15 mouse cellular contexts compared by ENCODE assay signal in genomic region chr13:21847883-21848282, GRCm38 (mm10). TPM values are rescaled to one million over a fixed set of nuclear protein-coding genes. Genes with fewer than 3 reads are reported as not detected.
DNase-seq lines count a peak whose midpoint lies in the region; ATAC-seq and TF ChIP-seq lines count a peak whose summit lies in the region.
"Had no signal": no experiment of that assay in that cellular context is flagged by ENCODE, and none has a peak within 500 bp of the region (broad histone marks: within the 10 kb centered on the region; RNA-seq: fewer than 3 reads in every experiment).

No protein-coding gene starts in this region.

- DNase-seq in liver (peak; percentile 59), MEL-GATA-1-ER (ENCODE audit: extremely low read depth, low read depth) (peak; percentile 72)
- no peak for DNase-seq in liver, postnatal 0 days
- DNase-seq in embryo, embryonic 10.5 days (ENCODE audit: low spot score) = peak; percentile 82
- no peak for DNase-seq in liver, embryonic 13.5 days
- no peak for DNase-seq in kidney, postnatal 36 days
- no peak for DNase-seq in thymus, adult 18-20 months
- DNase-seq in lung, postnatal 25 days (ENCODE audit: low spot score) = no peak
- DNase-seq: cerebellum, adult 11 months; heart, adult 18-20 months; heart, postnatal 36 days; lung, postnatal 4 days had no signal

- H3K27ac ChIP-seq in liver, postnatal 0 days (ENCODE audit: low read depth) = no peak overlapping the region
- no peak overlapping the region for H3K27ac ChIP-seq in liver, embryonic 13.5 days
- H3K27ac ChIP-seq: kidney, embryonic 15.5 days; limb, embryonic 12.5 days had no signal

- H3K27me3 ChIP-seq in liver, postnatal 0 days (ENCODE audit: insufficient read depth, low read length) = no peaks in the 10 kb centered on the region
- no peaks in the 10 kb centered on the region for H3K27me3 ChIP-seq in liver, embryonic 13.5 days
- H3K27me3 ChIP-seq: kidney, embryonic 15.5 days; limb, embryonic 12.5 days had no signal

- H3K4me2 ChIP-seq in liver, postnatal 0 days (ENCODE audit: low read depth, low read length) = no peak overlapping the region
- peak overlapping the region; percentile 14; the same call in 1 of the 2 replicates for H3K4me2 ChIP-seq in liver, embryonic 13.5 days
- H3K4me2 ChIP-seq: kidney, embryonic 15.5 days; limb, embryonic 12.5 days had no signal

- TF ChIP-seq CTCF in liver, postnatal 0 days (IDR thresholded peaks at IDR 0.05; ENCODE audit: low read depth) = no peak

- no peaks in the 10 kb centered on the region for H3K9me3 ChIP-seq in liver, postnatal 0 days (ENCODE audit: low read length)
- no peaks in the 10 kb centered on the region for H3K9me3 ChIP-seq in liver, embryonic 13.5 days (replicated peaks)
- H3K9me3 ChIP-seq: kidney, embryonic 15.5 days; limb, embryonic 12.5 days had no signal

- H3K36me3 ChIP-seq in liver, postnatal 0 days (replicated peaks; ENCODE audit: insufficient read depth, low read length) = no peaks in the 10 kb centered on the region
- H3K36me3 ChIP-seq in liver, embryonic 13.5 days = no peaks in the 10 kb centered on the region
- H3K36me3 ChIP-seq: kidney, embryonic 15.5 days; limb, embryonic 12.5 days had no signal

- H3K9ac ChIP-seq in liver, postnatal 0 days (replicated peaks) = no peak overlapping the region
- no peak overlapping the region for H3K9ac ChIP-seq in liver, embryonic 13.5 days
- H3K9ac ChIP-seq: kidney, embryonic 15.5 days; limb, embryonic 12.5 days had no signal

- WGBS in liver, postnatal 0 days (ENCODE audit: insufficient replicate concordance) = 41% methylated on average over 8 of the region's 8 CpGs
- WGBS in liver, embryonic 13.5 days (ENCODE audit: insufficient replicate concordance) = 22% methylated on average over 8 of the region's 8 CpGs

- H3K4me1 ChIP-seq in liver, postnatal 0 days (ENCODE audit: insufficient read depth) = peaks cover 4% of the 10 kb centered on the region; the same call in 1 of the 2 replicates
- H3K4me1 ChIP-seq in liver, embryonic 13.5 days (replicated peaks) = peaks cover 7% of the 10 kb centered on the region
- H3K4me1 ChIP-seq: kidney, embryonic 15.5 days; limb, embryonic 12.5 days had no signal

- no peak for TF ChIP-seq EP300 in liver, postnatal 0 days (IDR thresholded peaks at IDR 0.05; ENCODE audit: low read depth)

- H3K4me3 ChIP-seq in liver, postnatal 0 days (ENCODE audit: low read depth, low read length) = no peak overlapping the region
- no peak overlapping the region for H3K4me3 ChIP-seq in liver, embryonic 13.5 days (replicated peaks)
- H3K4me3 ChIP-seq: kidney, embryonic 15.5 days; limb, embryonic 12.5 days had no signal

- ATAC-seq in liver, postnatal 0 days = no peak
- ATAC-seq in liver, embryonic 13.5 days (ENCODE audit: low read depth) = peak; percentile 63

RNA-seq across cellular contexts. Expression of gene Hist1h2br, which starts 14.3 kb away (rescaled TPM):
- 14.9 and 15.6 TPM in 2 replicates for polyA plus RNA-seq in liver, postnatal 0 days (2015; fragmentation: Nextera tagmentation; extraction: Ambion mirVana)
- 22.5 and 35.7 TPM in 2 replicates for polyA plus RNA-seq in liver, embryonic 13.5 days (2015; fragmentation: Nextera tagmentation; extraction: Ambion mirVana)

RNA-seq across cellular contexts. Expression of gene Hist1h2ap, which starts 14.6 kb away (rescaled TPM):
- polyA plus RNA-seq in liver, postnatal 0 days (2015; fragmentation: Nextera tagmentation; extraction: Ambion mirVana) = 3,753 and 3,756 TPM in 2 replicates
- polyA plus RNA-seq in liver, embryonic 13.5 days (2015; fragmentation: Nextera tagmentation; extraction: Ambion mirVana) = 4,833 and 5,264 TPM in 2 replicates

RNA-seq across cellular contexts. Expression of gene Hist1h4n, which starts 15.9 kb away (rescaled TPM):
- 9.2 and 9.8 TPM in 2 replicates for polyA plus RNA-seq in liver, postnatal 0 days (2015; fragmentation: Nextera tagmentation; extraction: Ambion mirVana)
- 14.8 and 21.6 TPM in 2 replicates for polyA plus RNA-seq in liver, embryonic 13.5 days (2015; fragmentation: Nextera tagmentation; extraction: Ambion mirVana)

RNA-seq across cellular contexts. Expression of gene Hist1h4m, which starts 36.3 kb away (rescaled TPM):
- not detected in 2 replicates for polyA plus RNA-seq in liver, postnatal 0 days (2015; fragmentation: Nextera tagmentation; extraction: Ambion mirVana)
- not detected in 2 replicates for polyA plus RNA-seq in liver, embryonic 13.5 days (2015; fragmentation: Nextera tagmentation; extraction: Ambion mirVana)
- polyA plus RNA-seq: kidney, embryonic 15.5 days; limb, embryonic 12.5 days had no signal

RNA-seq across cellular contexts. Expression of gene Hist1h2ao, which starts 37.6 kb away (rescaled TPM):
- not detected in 2 replicates for polyA plus RNA-seq in liver, postnatal 0 days (2015; fragmentation: Nextera tagmentation; extraction: Ambion mirVana)
- polyA plus RNA-seq in liver, embryonic 13.5 days (2015; fragmentation: Nextera tagmentation; extraction: Ambion mirVana) = 1.4 and 1.6 TPM in 2 replicates
- polyA plus RNA-seq: limb, embryonic 12.5 days; small intestine, adult 2 months had no signal

Comparison
In these comparisons a context has a peak if more than half of its experiments do, and no peak if none do; other contexts are left out.
1. DNase-seq: peak in liver (single experiment), MEL-GATA-1-ER (single experiment) and embryo, embryonic 10.5 days (single experiment); none in liver, postnatal 0 days (single experiment), liver, embryonic 13.5 days (single experiment), kidney, postnatal 36 days (0 of 2), thymus, adult 18-20 months (0 of 2) and lung, postnatal 25 days (single experiment).